Mouse (Mus musculus) kidney, postnatal 0 days (tissue): ENCODE measurements around the gene Havcr1. TPM values are rescaled to one million over a fixed set of nuclear protein-coding genes. Genes with fewer than 3 reads are reported as not detected.
"Not testable (repeated sequence)": the region's sequence is repeated elsewhere in the genome, so short reads cannot be mapped to it uniquely, and the experiment has no call there.

Experiments used
- ATAC-seq: fragments of 200-750 bp; cut with Nextera tagmentation; replicated peaks from 2 replicates; pipeline ENCODE4 v1.8.0; 2017; ENCODE audit warnings: low read depth, moderate number of reproducible peaks, moderate TSS enrichment, moderate library complexity; ENCODE audit not compliant: low FRiP score
- DNase-seq: peaks from one replicate; pipeline ENCODE4 v3.0.0-alpha.2; 2016; ENCODE audit warnings: low spot score
- H3K27ac ChIP-seq: fragments of 300-500 bp; sonication (generic); 2 replicates; pipeline ENCODE4 v1.5.1; 2014; ENCODE audit warnings: mild to moderate bottlenecking
- H3K27me3 ChIP-seq: fragments of 300-500 bp; sonication (generic); 2 replicates; pipeline ENCODE4 v1.6.1; 2014; ENCODE audit warnings: low read length, mixed read lengths; ENCODE audit not compliant: insufficient read depth
- H3K36me3 ChIP-seq: fragments of 300-500 bp; sonication (generic); 2 replicates; pipeline ENCODE4 v1.6.1; 2014; ENCODE audit warnings: low read length, mixed read lengths; ENCODE audit not compliant: insufficient read depth
- H3K4me1 ChIP-seq: fragments of 300-500 bp; sonication (generic); replicated peaks from 2 replicates; pipeline ENCODE4 v1.6.1; 2014; ENCODE audit warnings: antibody characterized with exemption, low read length, mixed read lengths; ENCODE audit not compliant: insufficient read depth
- H3K4me2 ChIP-seq: fragments of 300-500 bp; sonication (generic); 2 replicates; pipeline ENCODE4 v1.6.1; 2014; ENCODE audit warnings: mild to moderate bottlenecking, low read length, moderate library complexity, mixed read lengths
- H3K4me3 ChIP-seq: fragments of 300-500 bp; sonication (generic); replicated peaks from 2 replicates; pipeline ENCODE4 v1.5.1; 2014; ENCODE audit warnings: low read depth, low read length
- H3K9ac ChIP-seq: fragments of 300-500 bp; sonication (generic); 2 replicates; pipeline ENCODE4 v1.6.1; 2014; ENCODE audit warnings: low read depth, low read length
- H3K9me3 ChIP-seq: fragments of 300-500 bp; sonication (generic); replicated peaks from 2 replicates; pipeline ENCODE4 v1.6.1; 2016; ENCODE audit warnings: low read length, inconsistent platforms, mixed read lengths
- CTCF ChIP-seq: IDR thresholded peaks from 2 replicates; pipeline ENCODE4 v1.5.1; 2016; ENCODE audit warnings: antibody characterized with exemption, low read depth, mild to moderate bottlenecking, moderate library complexity
- WGBS: fragments of 180-500 bp; shearing (Covaris S2); extraction: QIAGEN DNeasy Blood & Tissue Kit; methylation state at CpG from one replicate; pipeline ENCODE4 v1.1.7; 2014; 5-methylcytosine and 5-hydroxymethylcytosine counted together
- polyA plus RNA-seq: library from polyadenylated mRNA; unstranded; fragments of >200 nt; fragmentation: Nextera tagmentation; extraction: Ambion mirVana; gene quantifications from 2 replicates; pipeline ENCODE4 v1.2.1, GENCODE M21; 2015

The Havcr1 gene
- polyA plus RNA-seq, 1 experiment from 2014 or later = 0.80 TPM

DNA sequence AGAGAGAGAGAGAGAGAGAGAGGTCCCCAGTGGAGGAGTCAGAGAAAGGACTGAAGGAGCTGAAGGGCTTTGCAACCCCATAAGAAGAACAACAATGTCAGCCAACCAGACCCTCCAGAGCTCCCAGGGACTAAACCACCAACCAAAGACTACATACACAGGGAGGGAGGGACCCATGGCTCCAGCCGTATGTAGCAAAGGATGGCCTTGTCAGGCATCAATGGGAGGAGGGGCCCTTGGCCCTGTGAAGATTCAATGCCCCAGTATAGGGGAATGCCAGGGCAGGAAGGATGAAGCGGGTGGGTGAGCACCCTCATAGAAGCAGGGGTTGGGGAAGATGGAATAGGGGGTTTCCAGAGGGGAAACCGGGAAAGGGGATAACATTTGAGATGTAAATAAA lies 6.8 kb downstream of the Havcr1 start:
- ATAC-seq = no peak
- H3K9ac ChIP-seq = no peak overlapping the region
- no peak overlapping the region for H3K4me3 ChIP-seq
- no peak overlapping the region for H3K4me2 ChIP-seq
- no peak for DNase-seq
- H3K36me3 ChIP-seq = no peaks in the 10 kb centered on the region
- H3K27ac ChIP-seq = no peak overlapping the region
- H3K4me1 ChIP-seq = no peaks in the 10 kb centered on the region
- no peaks in the 10 kb centered on the region for H3K9me3 ChIP-seq
- 69% methylated on average over 3 of the region's 3 CpGs for WGBS
- no peak for TF ChIP-seq CTCF
- no peaks in the 10 kb centered on the region for H3K27me3 ChIP-seq

DNA sequence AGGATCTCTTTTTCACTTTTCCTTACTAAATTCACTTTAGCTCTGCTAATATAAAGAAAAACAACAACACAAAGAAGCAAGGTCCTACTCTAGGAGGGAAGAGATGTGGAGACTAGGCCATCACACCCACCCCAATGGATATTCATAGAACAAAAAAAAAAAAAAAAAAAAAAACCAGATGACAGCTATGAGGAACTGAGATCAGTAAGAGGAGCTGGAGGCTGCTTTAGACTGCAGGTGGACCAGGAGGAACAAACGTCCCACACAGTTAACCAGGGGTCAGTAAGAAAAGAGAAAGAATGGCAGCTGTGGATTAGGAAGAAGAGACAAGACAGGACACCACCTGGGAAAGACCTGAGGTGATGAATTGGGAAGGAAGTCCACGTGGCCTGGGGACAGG lies 13.1 kb downstream of the Havcr1 start:
- Histone ChIP-seq H3K27me3 (no peaks in the 10 kb centered on the region), H3K36me3 (no peaks in the 10 kb centered on the region), H3K4me3 (no peak overlapping the region), H3K4me2 (no peak overlapping the region), H3K27ac (no peak overlapping the region), H3K9me3 (no peaks in the 10 kb centered on the region), H3K4me1 (no peaks in the 10 kb centered on the region), H3K9ac (no peak overlapping the region)
- ATAC-seq = no peak
- TF ChIP-seq CTCF = no peak
- no peak for DNase-seq
- 51% methylated on average over 2 of the region's 2 CpGs for WGBS

DNA sequence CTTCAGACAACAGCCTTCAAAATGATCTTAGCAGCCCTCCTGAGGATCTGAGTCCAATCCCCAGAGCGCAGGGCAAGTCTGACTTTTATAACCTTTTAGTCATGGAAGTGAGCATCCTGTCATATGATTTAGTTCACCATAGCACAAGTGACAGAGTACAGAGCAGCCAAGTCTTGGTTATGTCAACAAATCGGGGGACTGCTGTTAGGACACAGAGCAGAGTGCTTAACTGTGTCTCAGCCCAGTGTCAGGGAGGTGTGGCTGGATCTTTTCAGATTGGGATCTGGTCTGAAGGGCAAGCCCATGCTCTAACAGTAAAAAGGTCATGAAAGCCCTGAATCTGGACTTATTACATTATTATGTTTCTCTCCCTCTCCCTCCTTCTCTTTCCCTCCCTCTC lies 18.8 kb downstream of the Havcr1 start:
- no peaks in the 10 kb centered on the region for H3K27me3 ChIP-seq
- ATAC-seq (no peak), DNase-seq (no peak)
- no peaks in the 10 kb centered on the region for H3K4me1 ChIP-seq
- H3K4me3 ChIP-seq = no peak overlapping the region
- no peak overlapping the region for H3K27ac ChIP-seq
- no peaks in the 10 kb centered on the region for H3K9me3 ChIP-seq
- no peak for TF ChIP-seq CTCF
- no peak overlapping the region for H3K9ac ChIP-seq
- H3K4me2 ChIP-seq = no peak overlapping the region
- H3K36me3 ChIP-seq = no peaks in the 10 kb centered on the region
- WGBS = 20% methylated on average over 2 of the region's 2 CpGs

DNA sequence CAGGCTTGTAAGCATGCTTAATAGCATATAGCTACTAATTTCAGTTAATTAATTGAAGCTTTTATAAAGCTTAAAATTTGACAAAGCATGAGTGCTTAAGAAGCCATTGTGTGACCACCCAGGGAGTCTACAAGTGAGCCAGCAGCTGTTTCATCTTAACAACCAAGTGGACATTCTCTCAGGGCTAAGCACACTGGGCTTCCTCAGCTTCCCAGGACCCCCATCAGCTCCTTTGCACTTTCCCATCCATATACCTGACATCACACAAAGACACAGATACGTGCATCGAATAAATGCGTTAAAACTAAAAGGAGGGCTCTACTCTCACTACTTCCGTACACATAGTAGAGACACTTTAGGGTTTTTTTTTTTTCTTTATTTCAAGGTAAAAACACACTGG lies 19.8 kb downstream of the Havcr1 start:
- 81% methylated on average over 4 of the region's 4 CpGs for WGBS
- Histone ChIP-seq H3K27me3 (no peaks in the 10 kb centered on the region), H3K4me2 (no peak overlapping the region), H3K4me3 (no peak overlapping the region), H3K36me3 (no peaks in the 10 kb centered on the region), H3K9ac (no peak overlapping the region), H3K27ac (no peak overlapping the region), H3K4me1 (no peaks in the 10 kb centered on the region), H3K9me3 (no peaks in the 10 kb centered on the region)
- DNase-seq (no peak), ATAC-seq (no peak)
- TF ChIP-seq CTCF = no peak

DNA sequence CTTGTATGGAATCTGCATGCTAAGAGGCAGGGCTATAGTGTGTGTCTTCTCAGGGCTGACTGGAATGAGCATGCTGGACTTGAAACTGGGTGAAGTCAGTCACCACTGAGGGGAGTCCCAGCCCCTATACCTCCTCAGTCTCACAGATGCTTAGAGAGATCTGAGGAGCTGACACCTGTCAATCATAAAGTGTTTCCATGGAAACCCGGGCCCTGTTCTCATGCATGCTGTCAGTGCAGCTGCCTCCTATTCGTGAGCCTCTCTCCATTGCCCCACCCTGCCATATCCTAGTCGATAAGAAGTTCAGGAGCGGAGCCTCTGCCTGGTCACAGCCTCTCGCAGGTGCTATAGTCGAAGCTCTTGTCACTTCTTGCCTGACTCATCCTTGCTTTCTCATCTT lies 20.8 kb downstream of the Havcr1 start:
- not testable (repeated sequence) for ATAC-seq

DNA sequence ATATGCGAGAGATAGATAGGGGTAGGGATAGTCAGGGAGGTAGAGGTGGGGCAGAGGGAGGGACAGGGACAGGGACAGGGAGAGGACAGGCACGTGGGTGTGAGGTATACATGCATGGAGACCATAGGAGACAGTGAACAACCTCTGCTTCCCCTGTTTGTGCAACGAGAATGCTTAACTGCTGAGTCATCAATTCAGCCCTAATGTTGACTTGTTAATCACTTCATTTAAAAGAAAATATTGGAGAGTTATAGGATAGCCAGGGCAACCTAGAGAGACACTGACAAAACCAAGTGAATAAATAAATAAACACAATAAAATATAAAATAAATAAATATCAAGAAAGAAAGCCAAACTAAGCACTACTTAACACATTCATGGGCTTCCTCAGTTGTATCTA lies 42.0 kb downstream of the Havcr1 start:
- no peak for ATAC-seq
- H3K4me2 ChIP-seq = no peak overlapping the region
- H3K4me1 ChIP-seq = no peaks in the 10 kb centered on the region
- H3K27me3 ChIP-seq = no peaks in the 10 kb centered on the region
- no peak for TF ChIP-seq CTCF
- no peak overlapping the region for H3K9ac ChIP-seq
- DNase-seq = no peak
- H3K4me3 ChIP-seq = no peak overlapping the region
- no peak overlapping the region for H3K27ac ChIP-seq
- no peaks in the 10 kb centered on the region for H3K9me3 ChIP-seq
- WGBS = 66% methylated on average over 3 of the region's 3 CpGs
- no peaks in the 10 kb centered on the region for H3K36me3 ChIP-seq

More for the DNA sequence above, 20.8 kb downstream of the Havcr1 start:
- not testable (repeated sequence) for DNase-seq, H3K27ac ChIP-seq, H3K4me3 ChIP-seq, H3K4me1 ChIP-seq, H3K27me3 ChIP-seq, H3K4me2 ChIP-seq, H3K36me3 ChIP-seq, H3K9me3 ChIP-seq, H3K9ac ChIP-seq
- WGBS = 90% methylated on average over 6 of the region's 6 CpGs

DNA sequence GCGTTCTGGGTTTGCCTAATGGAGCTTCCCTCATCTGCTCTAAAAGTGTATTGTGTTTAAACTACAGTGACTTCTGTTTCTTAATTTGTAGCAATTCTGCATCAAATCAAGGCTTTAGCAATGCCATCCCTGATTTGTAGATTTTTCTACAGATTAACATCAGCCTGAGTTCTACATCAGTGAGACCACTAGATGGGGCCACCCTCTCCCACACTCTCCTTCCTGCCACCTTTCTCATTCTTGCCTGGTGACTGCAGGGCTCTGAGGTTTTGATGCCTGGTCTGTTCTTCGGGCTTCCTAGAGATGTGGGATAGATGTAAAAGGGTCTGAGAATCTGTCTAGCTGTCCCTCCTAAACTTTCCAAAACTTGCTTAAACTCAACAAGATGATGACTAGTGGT lies 44.9 kb downstream of the Havcr1 start:
- H3K27ac ChIP-seq = no peak overlapping the region
- no peak overlapping the region for H3K4me3 ChIP-seq
- H3K27me3 ChIP-seq = no peaks in the 10 kb centered on the region
- H3K9me3 ChIP-seq = no peaks in the 10 kb centered on the region
- H3K36me3 ChIP-seq = no peaks in the 10 kb centered on the region
- no peaks in the 10 kb centered on the region for H3K4me1 ChIP-seq
- peak; percentile 55 for TF ChIP-seq CTCF
- WGBS = 76% methylated on average over 2 of the region's 2 CpGs
- no peak overlapping the region for H3K9ac ChIP-seq
- H3K4me2 ChIP-seq = no peak overlapping the region
- ATAC-seq (no peak), DNase-seq (peak; percentile 17)
